Comparison of ENCODE assay signal across 10 mouse cellular contexts in genomic region chr12:75819481-75819880, GRCm38 (mm10). TPM values are rescaled to one million over a fixed set of nuclear protein-coding genes. Genes with fewer than 3 reads are reported as not detected.
A peak's percentile ranks its signal among the peaks of the same experiment; 100 is the strongest.
DNase-seq lines count a peak whose midpoint lies in the region; ATAC-seq and TF ChIP-seq lines count a peak whose summit lies in the region.
"Had no signal": no experiment of that assay in that cellular context is flagged by ENCODE, and none has a peak within 500 bp of the region (broad histone marks: within the 10 kb centered on the region; RNA-seq: fewer than 3 reads in every experiment).

No protein-coding gene starts in this region.

- no peaks in the 10 kb centered on the region for H3K36me3 ChIP-seq in liver, adult 2 months (ENCODE audit: control insufficient read depth, insufficient read depth, low read length)
- no peaks in the 10 kb centered on the region for H3K36me3 ChIP-seq in forebrain, embryonic 11.5 days (ENCODE audit: control insufficient read depth, insufficient read depth, low read length)
- no peaks in the 10 kb centered on the region for H3K36me3 ChIP-seq in limb, embryonic 11.5 days (ENCODE audit: control insufficient read depth, insufficient read depth, low read length)
- no peaks in the 10 kb centered on the region for H3K36me3 ChIP-seq in neural tube, embryonic 14.5 days (ENCODE audit: control insufficient read depth, insufficient read depth, low read length)

- peak overlapping the region; percentile 74 for H3K4me2 ChIP-seq in forebrain, embryonic 11.5 days (ENCODE audit: low read depth, low read length, severe bottlenecking)
- H3K4me2 ChIP-seq in limb, embryonic 11.5 days (ENCODE audit: low read depth, severe bottlenecking): peak overlapping the region; percentile 74
- peak overlapping the region; percentile 88 for H3K4me2 ChIP-seq in neural tube, embryonic 14.5 days (ENCODE audit: low read depth, low read length)

- DNase-seq in liver, adult 2 months (ENCODE audit: extremely low read depth, low read depth, low spot score): no peak
- DNase-seq in liver: no peak
- no peak for DNase-seq in forebrain, embryonic 11.5 days (ENCODE audit: low spot score)
- no peak for DNase-seq in limb, embryonic 11.5 days (ENCODE audit: low spot score)
- no peak for DNase-seq in cerebellum, postnatal 36 days
- DNase-seq in frontal cortex, postnatal 14 days (ENCODE audit: low spot score in 2 of 2): no peak
- no peak for DNase-seq in frontal cortex, postnatal 25 days (ENCODE audit: low spot score in 2 of 2)

- peak overlapping the region; percentile 97; the same call in 1 of the 2 replicates for H3K4me3 ChIP-seq in liver, adult 2 months (ENCODE audit: insufficient read depth, low read depth, low read length)
- peak overlapping the region; percentile 91 for H3K4me3 ChIP-seq in forebrain, embryonic 11.5 days (ENCODE audit: low read depth, low read length)
- peak overlapping the region; percentile 96 for H3K4me3 ChIP-seq in limb, embryonic 11.5 days (ENCODE audit: low read depth, low read length)
- H3K4me3 ChIP-seq in neural tube, embryonic 14.5 days (ENCODE audit: low read depth, low read length): peak overlapping the region; percentile 93

- WGBS in liver, adult 2 months: 28% methylated on average over 11 of the region's 11 CpGs
- WGBS in forebrain, embryonic 11.5 days: 9% methylated on average over 11 of the region's 11 CpGs
- 11% methylated on average over 11 of the region's 11 CpGs for WGBS in limb, embryonic 11.5 days
- WGBS in neural tube, embryonic 14.5 days: 5% methylated on average over 11 of the region's 11 CpGs

- H3K27me3 ChIP-seq in liver, adult 2 months (ENCODE audit: control insufficient read depth, insufficient read depth, low read length): no peaks in the 10 kb centered on the region
- H3K27me3 ChIP-seq in forebrain, embryonic 11.5 days (ENCODE audit: control insufficient read depth, insufficient read depth, low read length): no peaks in the 10 kb centered on the region
- no peaks in the 10 kb centered on the region; the same call in 1 of the 2 replicates for H3K27me3 ChIP-seq in limb, embryonic 11.5 days (ENCODE audit: control insufficient read depth, insufficient read depth, low read length)
- H3K27me3 ChIP-seq in neural tube, embryonic 14.5 days (ENCODE audit: control insufficient read depth, insufficient read depth, low read length): no peaks in the 10 kb centered on the region

- no peak for TF ChIP-seq POLR2A in liver, adult 2 months (IDR thresholded peaks at IDR 0.05; ENCODE audit: extremely low read depth, insufficient read depth, low read length)

- TF ChIP-seq CTCF in liver, adult 2 months (IDR thresholded peaks at IDR 0.05; ENCODE audit: low read depth, low read length): no peak

- H3K9me3 ChIP-seq in forebrain, embryonic 11.5 days (ENCODE audit: control insufficient read depth, low read length): no peaks in the 10 kb centered on the region
- H3K9me3 ChIP-seq in limb, embryonic 11.5 days (ENCODE audit: control insufficient read depth, low read length): no peaks in the 10 kb centered on the region
- H3K9me3 ChIP-seq in neural tube, embryonic 14.5 days (ENCODE audit: control insufficient read depth, low read length): no peaks in the 10 kb centered on the region

- H3K27ac ChIP-seq in liver, adult 2 months (replicated peaks; ENCODE audit: insufficient read depth, low read depth, low read length): no peak overlapping the region
- H3K27ac ChIP-seq in forebrain, embryonic 11.5 days (ENCODE audit: low read depth, low read length): no peak overlapping the region
- H3K27ac ChIP-seq in limb, embryonic 11.5 days (replicated peaks; ENCODE audit: low read depth, low read length): no peak overlapping the region
- H3K27ac ChIP-seq in neural tube, embryonic 14.5 days (ENCODE audit: low read depth, low read length): no peak overlapping the region
- H3K27ac ChIP-seq: macrophage had no signal

- peak overlapping the region; percentile 96; the same call in 1 of the 2 replicates for H3K9ac ChIP-seq in liver, adult 2 months (ENCODE audit: low read depth, low read length)
- peak overlapping the region; percentile 98 for H3K9ac ChIP-seq in forebrain, embryonic 11.5 days (ENCODE audit: low read length)
- peak overlapping the region; percentile 98; the same call in 1 of the 2 replicates for H3K9ac ChIP-seq in limb, embryonic 11.5 days (ENCODE audit: low read length)
- peak overlapping the region; percentile 88 for H3K9ac ChIP-seq in neural tube, embryonic 14.5 days (replicated peaks; ENCODE audit: low read depth, low read length)

- H3K4me1 ChIP-seq in liver, adult 2 months (ENCODE audit: control insufficient read depth, insufficient read depth, low read length): peaks cover 10% of the 10 kb centered on the region
- peaks cover 15% of the 10 kb centered on the region for H3K4me1 ChIP-seq in forebrain, embryonic 11.5 days (replicated peaks; ENCODE audit: control insufficient read depth, insufficient read depth, low read length)
- peaks cover 18% of the 10 kb centered on the region for H3K4me1 ChIP-seq in limb, embryonic 11.5 days (ENCODE audit: control insufficient read depth, insufficient read depth, low read length)
- H3K4me1 ChIP-seq in neural tube, embryonic 14.5 days (ENCODE audit: control insufficient read depth, insufficient read depth, low read length): peaks cover 6% of the 10 kb centered on the region; the same call in 1 of the 2 replicates

- ATAC-seq in forebrain, embryonic 11.5 days (replicated peaks; ENCODE audit: low FRiP score): no peak
- ATAC-seq in limb, embryonic 11.5 days (ENCODE audit: insufficient number of reproducible peaks, low FRiP score, low TSS enrichment, low read depth): no peak
- no peak for ATAC-seq in neural tube, embryonic 14.5 days (ENCODE audit: low read depth)

- H3K79me2 ChIP-seq in liver, adult 2 months (ENCODE audit: control insufficient read depth, insufficient read depth, low read length): peaks cover 21% of the 10 kb centered on the region; the same call in 1 of the 2 replicates

RNA-seq across cellular contexts. Expression of gene Syne2, which starts 1.5 kb away (rescaled TPM):
- 31.3 and 43.0 TPM in 2 replicates for total RNA-seq in liver, adult 2 months (2014; rRNA removed)
- polyA plus RNA-seq in liver, adult 2 months (2012; rRNA removed): 8.1 and 12.0 TPM in 2 replicates
- 117 and 127 TPM in 2 replicates for polyA plus RNA-seq in forebrain, embryonic 11.5 days (2014; fragmentation: Nextera tagmentation; extraction: Ambion mirVana)
- 96.6 and 100 TPM in 2 replicates for polyA plus RNA-seq in limb, embryonic 11.5 days (2014; fragmentation: Nextera tagmentation; extraction: Ambion mirVana)
- 45.9 and 50.8 TPM in 2 replicates for polyA plus RNA-seq in neural tube, embryonic 14.5 days (2014; fragmentation: Nextera tagmentation; extraction: Ambion mirVana)
- polyA plus RNA-seq: erythroblast, embryonic 14.5 days had no signal
